Mouse (Mus musculus): ENCODE data around the gene Lsm4.
A peak's percentile ranks its signal among the peaks of the same experiment; 100 is the strongest.

- peak; percentile 32 to 84 (median 80); a peak in 5 of 6 replicates for TF ChIP-seq CTCF (IDR thresholded peaks at IDR 0.05 in 2 of 3, conservative IDR thresholded peaks at IDR 0.05 in 1 of 3; ENCODE audit: control insufficient read depth in 1 of 3, insufficient read depth in 1 of 3, low read depth in 2 of 3, low read length in 3 of 3, poor library complexity in 1 of 3, severe bottlenecking in 1 of 3)
- TF ChIP-seq GATA1 (IDR thresholded peaks at IDR 0.05; ENCODE audit: low read depth, low read length), result no peak
- TF ChIP-seq USF2 (IDR thresholded peaks at IDR 0.05; ENCODE audit: borderline replicate concordance in 1 of 2, insufficient read depth in 1 of 2, low read depth in 1 of 2, low read length in 2 of 2), result no peak
- TF ChIP-seq TAL1 (IDR thresholded peaks at IDR 0.05; ENCODE audit: low read length), result no peak
- no peak for TF ChIP-seq GABPA (IDR thresholded peaks at IDR 0.05; ENCODE audit: low read depth, low read length)
- TF ChIP-seq MAZ (IDR thresholded peaks at IDR 0.05; ENCODE audit: low read depth, low read length), result peak; percentile 100
- no peak for TF ChIP-seq MAFK (IDR thresholded peaks at IDR 0.05; ENCODE audit: borderline replicate concordance, low read depth, low read length)
- peak in 1 of 2 experiments; percentile 32; a peak in 1 of 4 replicates for TF ChIP-seq POLR2A (IDR thresholded peaks at IDR 0.05; ENCODE audit: control insufficient read depth in 1 of 2, insufficient read depth in 1 of 2, low read depth in 1 of 2, low read length in 2 of 2, poor library complexity in 1 of 2)
- TF ChIP-seq TCF12 (IDR thresholded peaks at IDR 0.05; ENCODE audit: low read depth, low read length), result peak; percentile 63
- no peak for TF ChIP-seq JUND (IDR thresholded peaks at IDR 0.05; ENCODE audit: low read depth, low read length)
Measured at GRCm38 (mm10) chr8:70700555-70700922, 27.5 kb downstream of the Lsm4 start.

Measured in MEL (cell line).